Mouse (Mus musculus) common myeloid progenitor, adult 5-6 weeks (primary cell): Measurements from ENCODE around the gene Degs2. TPM values are rescaled to one million over a fixed set of nuclear protein-coding genes. Genes with fewer than 3 reads are reported as not detected.
"Not testable (repeated sequence)": the region's sequence is repeated elsewhere in the genome, so short reads cannot be mapped to it uniquely, and the experiment has no call there.

Experiments
- ATAC-seq: replicated peaks from 2 replicates; pipeline ENCODE4 v1.8.0; 2016; ENCODE audit warnings: low read depth, mild to moderate bottlenecking, moderate TSS enrichment, inconsistent platforms; ENCODE audit not compliant: poor library complexity, severe bottlenecking
- total RNA-seq: library from RNA; stranded (forward); fragments of 200-1000, 187-1606 nt; gene quantifications from 2 replicates; pipeline ENCODE4 v1.2.3, GENCODE M21; 2017

The Degs2 gene
- not detected in 2 replicates for total RNA-seq

DNA sequence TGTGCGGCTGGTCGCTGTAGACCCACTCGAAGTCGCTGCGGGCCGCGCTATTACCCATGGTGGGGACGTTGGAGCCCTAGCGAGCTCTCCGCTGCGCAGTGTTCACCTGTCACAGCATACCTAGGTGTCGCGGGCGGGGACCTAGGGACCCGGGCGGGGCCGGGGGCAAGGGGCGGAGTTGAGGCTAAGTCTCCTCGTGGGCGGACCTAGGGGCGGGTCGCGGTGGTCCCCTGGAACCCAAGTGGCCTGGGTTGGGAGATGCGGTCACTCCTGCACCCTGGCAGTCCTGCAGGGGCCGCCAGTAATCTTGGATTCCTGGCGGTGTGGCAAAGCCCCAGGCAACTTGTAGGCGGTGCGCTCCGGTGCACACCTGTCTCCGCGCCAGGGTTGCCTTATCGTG, at the start of gene Degs2:
Gene Degs2, minus strand, starts transcription at position 131 of the 400 bp plus-strand sequence.
- peak; percentile 24; the same call in 1 of the 2 replicates for ATAC-seq

DNA sequence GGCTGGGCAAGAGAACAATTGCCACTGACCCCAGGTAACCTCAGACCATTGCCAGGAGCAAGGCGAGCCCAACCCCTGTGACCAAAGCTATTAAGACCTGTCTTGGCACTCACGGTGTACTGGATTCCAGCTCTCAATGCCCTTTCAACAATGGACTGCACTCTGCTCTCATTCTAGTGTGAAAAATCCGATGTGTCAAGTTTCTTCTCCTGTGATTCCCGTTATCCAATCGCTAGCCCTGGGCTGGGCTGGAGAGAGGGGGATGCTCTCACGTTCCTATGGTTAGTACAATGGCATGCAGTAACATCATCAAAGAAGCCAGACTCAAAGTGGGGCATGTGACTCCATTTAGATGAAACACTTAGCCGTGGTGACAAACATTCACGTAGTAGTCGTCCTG, 49.7 kb upstream of the Degs2 start:
- no peak for ATAC-seq

DNA sequence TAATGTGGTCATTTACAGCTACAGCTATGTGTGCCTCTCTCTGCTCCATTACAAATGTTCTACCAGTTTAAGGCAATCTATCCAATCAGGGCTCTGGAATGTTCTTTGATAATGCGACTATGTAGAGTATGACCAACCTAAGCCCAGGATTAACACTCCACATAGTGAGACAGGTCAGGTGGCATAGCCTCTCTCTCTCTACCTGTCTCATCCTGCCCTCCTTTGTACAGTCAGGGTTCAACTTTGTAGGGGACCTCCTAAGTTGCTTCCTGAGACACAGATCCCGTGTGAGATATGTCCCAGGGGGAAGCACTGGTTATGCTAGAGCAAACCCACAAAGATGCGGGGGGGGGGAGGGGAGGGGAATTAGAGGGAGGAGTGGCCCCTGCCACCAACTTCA, 48.1 kb upstream of the Degs2 start:
- ATAC-seq, result no peak

- ATAC-seq, result no peak
Measured at GRCm38 (mm10) chr12:108749454-108749853, 47.3 kb upstream of the Degs2 start.

DNA sequence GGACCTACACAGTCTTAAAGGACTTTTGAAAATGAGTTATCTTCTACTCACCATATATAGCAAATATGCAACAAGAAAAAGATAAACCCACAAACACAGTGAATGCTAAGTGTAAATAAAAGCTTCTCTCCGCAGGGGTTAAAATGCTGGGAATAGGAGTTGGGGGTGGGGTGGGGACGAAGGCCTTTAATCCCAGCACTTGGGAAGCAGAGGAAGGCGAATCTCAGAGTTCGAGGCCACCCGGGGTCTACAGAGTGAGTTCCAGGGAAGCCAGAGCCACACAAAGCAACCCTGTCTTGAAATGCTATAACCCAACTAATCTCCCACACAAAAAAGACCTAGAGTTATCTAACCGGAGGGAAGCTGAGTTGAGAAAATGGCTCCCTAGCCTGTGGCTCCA, 46.9 kb upstream of the Degs2 start:
- no peak for ATAC-seq

DNA sequence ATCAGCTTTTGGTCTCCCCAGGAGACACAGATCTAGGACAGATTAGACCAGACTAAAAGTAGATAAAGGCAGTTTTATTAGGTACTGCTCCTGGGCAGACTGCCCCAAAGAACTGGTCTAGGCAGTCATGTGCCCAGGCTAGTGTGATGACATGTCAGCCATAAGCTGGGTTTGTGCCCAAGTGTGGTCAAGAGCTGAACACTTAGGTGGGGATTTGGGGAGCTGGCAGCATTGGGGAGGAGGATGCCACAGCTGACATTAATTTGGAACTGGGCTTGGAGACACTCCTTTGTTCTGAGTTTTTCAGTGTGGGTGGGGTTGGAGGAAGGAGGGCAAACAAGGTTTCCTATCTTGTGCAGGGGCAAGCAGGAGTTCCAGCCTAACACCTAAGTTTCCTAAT, 43.9 kb upstream of the Degs2 start:
- no peak for ATAC-seq

DNA sequence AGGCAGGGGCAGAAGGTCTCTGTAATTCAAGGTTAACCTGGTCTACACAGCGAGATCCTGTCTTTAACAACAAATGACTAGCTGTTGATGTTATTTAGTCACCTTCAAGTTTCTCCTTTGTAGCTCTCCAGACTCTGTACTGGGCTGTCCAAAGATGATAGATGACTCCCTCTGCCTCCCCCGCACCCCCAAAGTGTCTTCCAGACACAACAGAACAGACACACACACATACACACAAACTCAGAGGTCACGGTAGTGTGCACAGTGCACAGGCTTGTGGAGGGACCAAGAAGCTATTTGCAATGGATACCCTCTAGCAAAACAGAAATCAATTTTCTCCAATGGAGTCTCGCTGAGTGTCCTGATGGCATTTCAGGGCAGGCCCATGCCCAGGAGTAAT, 40.1 kb upstream of the Degs2 start:
- no peak for ATAC-seq

DNA sequence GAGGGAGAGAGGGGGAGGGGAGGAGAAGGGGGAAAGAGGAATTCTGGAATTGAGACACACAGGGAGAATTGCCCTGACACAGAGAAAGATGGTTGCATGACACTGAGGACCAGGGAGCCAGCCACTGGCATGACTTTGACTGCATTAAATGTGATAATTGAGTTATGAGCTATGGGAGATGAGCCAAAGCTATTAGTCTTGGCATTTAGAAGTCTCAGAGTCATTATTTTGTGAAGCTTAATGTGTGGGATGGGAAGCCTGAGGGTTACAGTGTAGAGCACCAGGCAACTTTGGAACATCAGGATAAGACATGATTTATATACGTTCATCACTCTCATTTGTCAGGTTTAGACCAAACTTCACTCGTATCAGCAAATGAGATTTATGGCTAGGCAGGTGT, 39.4 kb upstream of the Degs2 start:
- ATAC-seq, result no peak

DNA sequence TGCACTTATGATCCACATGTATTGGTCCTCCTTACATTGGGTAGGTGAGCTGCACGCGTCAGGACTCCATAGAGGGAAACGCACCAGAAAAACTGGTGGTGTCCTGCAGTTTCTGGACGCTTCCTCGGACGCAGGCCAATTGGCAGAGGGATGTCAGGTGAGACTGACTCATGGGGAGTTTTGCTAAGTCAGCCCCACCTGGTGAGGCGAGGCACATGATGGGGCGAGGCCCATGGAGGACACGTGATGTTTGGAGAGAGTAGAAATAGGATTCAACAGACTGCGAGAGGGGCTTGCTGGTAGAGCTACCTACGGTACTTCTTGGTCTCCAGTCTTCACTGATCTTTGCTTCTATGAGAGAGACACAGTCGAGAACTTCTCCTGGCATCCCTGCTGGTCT, 36.6 kb upstream of the Degs2 start:
- ATAC-seq, result no peak

DNA sequence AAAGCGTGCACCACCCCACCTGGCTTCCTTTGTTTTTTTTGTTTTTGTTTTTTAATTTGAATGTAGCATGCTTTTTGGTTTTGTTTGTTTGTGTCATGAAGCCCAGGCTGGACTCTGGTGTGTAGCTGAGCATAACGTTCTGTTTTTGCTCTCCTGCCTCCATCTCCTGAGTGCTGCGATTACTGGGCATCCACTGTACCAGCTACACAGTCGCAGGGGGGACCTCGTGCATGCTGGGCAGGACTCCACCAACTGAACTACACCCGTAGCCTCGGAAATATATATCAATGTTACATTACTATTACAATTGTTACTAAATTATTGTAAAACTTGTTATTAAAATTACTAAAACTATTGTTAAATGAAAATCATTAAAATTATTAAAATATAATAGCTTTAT, 35.7 kb upstream of the Degs2 start:
- no peak for ATAC-seq

DNA sequence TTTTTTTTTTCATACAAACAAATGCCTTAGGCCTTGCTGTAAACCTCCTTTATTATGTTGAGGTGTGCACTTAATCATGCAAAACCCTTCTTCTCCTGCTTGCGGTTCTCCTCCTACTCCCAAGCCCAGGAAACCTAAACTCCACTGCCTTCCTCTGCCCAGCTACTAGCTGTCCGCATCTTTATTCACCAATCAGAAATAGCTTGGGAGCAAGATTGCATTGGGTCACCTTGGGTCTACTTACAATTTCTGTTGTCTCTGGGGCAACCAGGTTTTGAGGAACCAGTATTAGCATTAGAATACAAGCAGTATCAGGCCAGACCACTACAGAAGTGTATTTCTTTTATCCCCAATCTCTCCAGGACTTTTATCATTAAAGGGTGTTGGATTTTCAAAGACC, 32.3 kb upstream of the Degs2 start:
- ATAC-seq, result no peak

DNA sequence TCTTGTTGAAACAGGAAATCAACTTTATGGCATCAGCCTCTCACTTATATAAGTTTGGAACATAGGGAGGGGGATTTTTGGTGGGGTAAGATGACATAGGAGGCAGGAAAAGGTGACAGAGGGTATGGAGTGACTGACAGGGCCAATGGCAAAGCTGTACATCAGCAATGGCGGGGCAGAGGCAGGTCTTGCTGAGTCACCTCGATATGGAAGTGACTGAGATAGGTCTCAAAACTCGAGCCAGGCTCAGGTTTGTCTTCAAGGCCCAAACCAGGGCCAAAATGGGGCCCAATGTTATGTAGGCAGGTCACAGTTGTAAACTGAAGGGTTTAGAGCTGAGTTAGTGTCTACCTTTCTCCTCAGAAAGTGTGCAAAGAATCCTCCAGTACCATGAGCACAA, 21.7 kb upstream of the Degs2 start:
- no peak for ATAC-seq

- ATAC-seq, result no peak
Measured at GRCm38 (mm10) chr12:108722464-108722863, 20.3 kb upstream of the Degs2 start.

- ATAC-seq, result no peak
Measured at GRCm38 (mm10) chr12:108718485-108718884, 16.4 kb upstream of the Degs2 start.

GRCm38 (mm10) chr12:108715854-108716253, 13.7 kb upstream of the Degs2 start:
- ATAC-seq, result no peak

GRCm38 (mm10) chr12:108713972-108714371, 11.9 kb upstream of the Degs2 start:
- not testable (repeated sequence) for ATAC-seq

DNA sequence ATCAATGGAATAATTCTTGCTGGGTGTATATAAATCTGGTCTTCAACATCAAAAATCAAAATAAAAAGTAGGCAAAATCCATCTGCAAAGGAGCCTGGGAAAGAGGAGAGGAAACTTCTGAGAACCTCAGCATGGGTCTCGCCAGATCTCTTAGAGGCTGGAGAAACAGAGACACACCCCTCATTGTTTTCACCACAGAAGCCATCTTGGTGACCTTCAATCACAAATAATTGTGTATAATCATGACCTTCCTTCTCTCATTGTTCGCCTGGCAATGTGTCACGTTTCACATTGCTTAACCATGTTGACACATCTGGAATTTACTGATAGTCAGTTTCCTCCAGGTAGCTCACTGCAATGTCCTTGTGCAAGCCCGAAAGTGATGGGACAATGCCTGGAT, 10.4 kb upstream of the Degs2 start:
- no peak for ATAC-seq

DNA sequence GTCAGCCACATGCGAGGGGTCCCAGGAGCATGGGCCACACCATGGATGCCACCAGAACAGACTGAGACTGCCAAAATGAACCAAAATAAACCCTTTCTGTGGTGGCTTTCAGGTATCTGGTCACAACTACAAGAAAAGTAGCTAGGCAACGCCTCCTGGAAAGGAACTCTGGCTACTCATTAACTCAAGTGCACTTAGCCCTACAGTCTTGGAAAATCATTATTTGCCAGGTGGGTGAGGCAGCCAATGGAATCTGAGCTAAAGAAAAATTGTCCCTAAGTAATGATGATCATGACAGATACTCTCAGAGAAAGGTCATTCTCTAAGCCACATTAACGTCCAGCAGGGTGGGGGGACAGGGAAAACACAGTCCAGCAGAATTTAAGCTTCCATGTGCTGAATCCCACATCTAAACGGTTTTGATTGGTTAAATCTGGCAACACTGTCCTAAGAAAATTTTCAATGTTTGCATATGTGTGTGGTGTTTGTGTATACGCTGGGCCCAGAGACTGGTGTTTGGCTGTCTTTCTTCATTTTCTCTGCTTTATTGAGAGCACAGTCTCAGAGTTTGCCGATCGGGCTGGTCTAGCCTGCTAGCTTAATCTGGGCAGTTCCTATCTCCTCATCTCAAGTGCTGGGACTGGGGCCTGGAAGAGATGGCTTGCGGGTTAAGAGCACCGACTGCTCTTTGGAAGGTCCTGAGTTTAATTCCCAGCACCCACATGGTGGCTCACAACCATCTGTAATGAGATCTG, 8.9 kb upstream of the Degs2 start:
- no peak for ATAC-seq

DNA sequence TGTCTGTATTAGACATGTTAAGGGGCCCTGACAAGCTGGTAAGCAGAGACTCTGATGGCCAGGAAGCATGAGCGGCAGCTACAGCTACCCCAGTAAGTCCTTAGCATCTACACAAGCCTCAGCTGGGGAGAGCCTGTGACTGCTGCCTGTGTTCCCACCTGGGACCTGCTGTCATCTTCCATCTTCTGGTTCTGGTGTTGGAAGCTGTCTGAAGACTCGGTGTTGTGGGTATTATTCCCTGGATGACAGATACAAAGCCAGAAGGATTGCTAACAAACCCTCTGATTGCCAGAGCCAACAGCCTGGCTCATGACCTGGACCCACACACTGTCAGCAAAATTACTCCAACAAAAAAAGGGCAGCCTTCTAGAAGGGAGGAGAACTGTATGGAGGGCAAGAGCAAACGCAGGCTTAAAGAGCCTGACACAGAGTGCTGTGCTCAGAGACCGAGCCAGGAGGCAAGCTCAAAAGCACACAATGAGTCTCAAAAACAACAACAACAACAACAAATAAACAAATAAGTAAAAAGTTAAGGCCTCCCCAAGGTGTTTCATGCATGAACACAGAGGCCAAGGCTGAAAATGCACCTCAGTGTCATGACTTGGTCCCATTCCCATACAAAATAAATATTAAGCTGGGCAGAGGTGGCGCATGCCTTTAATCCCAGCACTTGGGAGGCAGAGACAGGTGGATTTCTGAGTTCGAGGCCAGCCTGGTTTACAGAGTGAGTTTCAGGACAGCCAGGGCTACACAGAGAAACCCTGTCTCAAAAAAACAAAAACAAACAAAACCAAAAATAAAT, 8.1 kb upstream of the Degs2 start:
- ATAC-seq, result no peak

GRCm38 (mm10) chr12:108709386-108709785, 7.3 kb upstream of the Degs2 start:
- ATAC-seq, result no peak

- peak; percentile 41; the same call in 1 of the 2 replicates for ATAC-seq
Measured at GRCm38 (mm10) chr12:108706129-108706528, 4.0 kb upstream of the Degs2 start.

DNA sequence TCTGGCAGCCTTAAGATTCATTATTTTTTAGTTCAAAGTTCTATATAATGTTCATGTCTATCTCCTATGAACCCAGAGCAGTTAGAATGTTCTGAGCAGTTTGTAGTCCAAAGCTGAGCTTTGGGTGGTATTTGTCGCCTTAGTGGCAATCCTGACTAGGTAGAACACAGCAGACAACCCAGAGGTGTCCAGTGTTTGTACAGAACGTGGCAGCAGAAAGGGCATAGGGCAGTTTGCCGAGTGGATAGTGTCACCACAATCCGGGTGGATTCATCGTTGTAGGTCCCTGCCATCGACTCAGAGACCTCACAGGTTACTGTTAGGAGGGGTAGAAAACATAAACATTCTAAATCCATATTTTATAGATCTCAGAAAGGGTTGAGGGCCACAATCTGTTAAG, 3.4 kb upstream of the Degs2 start:
- no peak for ATAC-seq
